Mouse (Mus musculus): ENCODE data around the gene Csnka2ip. TPM values are rescaled to one million over a fixed set of nuclear protein-coding genes. Genes with fewer than 3 reads are reported as not detected.

The Csnka2ip gene
- polyA plus RNA-seq, 1 experiment from 2014 or later, result not detected

DNA sequence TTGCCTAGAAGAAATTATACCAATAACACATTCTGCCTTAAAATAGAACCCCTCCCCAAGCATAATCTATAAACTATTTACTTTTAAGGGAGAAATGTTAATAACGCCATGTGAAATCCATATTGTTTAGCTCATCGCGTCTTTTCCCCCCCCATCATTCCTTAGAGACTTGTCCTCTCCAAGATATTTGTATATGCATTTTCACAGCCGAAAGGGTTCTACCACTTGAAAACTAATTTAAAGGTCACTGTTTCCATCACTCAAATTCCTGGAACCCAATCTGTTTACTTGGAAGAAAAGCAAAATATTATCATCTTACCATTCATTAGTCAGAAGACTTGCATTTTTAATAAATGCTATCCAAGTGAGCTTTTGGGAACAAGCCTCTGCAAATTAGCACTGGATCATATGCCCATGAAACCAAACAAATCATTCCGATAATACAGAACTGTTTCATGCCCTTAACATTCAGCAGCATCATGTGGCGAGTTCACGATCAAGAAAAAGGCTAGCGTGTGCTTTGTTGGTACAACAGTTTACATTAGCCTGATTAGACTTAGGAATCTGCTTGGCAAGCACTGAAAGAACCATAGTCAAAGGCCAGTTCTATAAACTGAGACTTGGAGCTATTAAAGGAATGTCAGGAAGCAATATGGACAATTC lies 16.5 kb downstream of the Csnka2ip start:
- H3K9ac ChIP-seq (ENCODE audit: low read length), result no peak overlapping the region
- no peak overlapping the region for H3K4me3 ChIP-seq (ENCODE audit: low read depth, low read length)
- H3K27ac ChIP-seq (ENCODE audit: low read depth, low read length), result no peak overlapping the region
- H3K27me3 ChIP-seq (ENCODE audit: control insufficient read depth, insufficient read depth, low read length), result no peaks in the 10 kb centered on the region
- ATAC-seq (ENCODE audit: low FRiP score) (no peak), DNase-seq (ENCODE audit: low spot score, missing footprints) (peak; percentile 33)
- H3K9me3 ChIP-seq (ENCODE audit: control insufficient read depth, low read length), result no peaks in the 10 kb centered on the region
- H3K4me2 ChIP-seq, result no peak overlapping the region
- no peaks in the 10 kb centered on the region for H3K36me3 ChIP-seq (ENCODE audit: control insufficient read depth, insufficient read depth, low read length)
- WGBS, result 94% methylated on average over 8 of the region's 8 CpGs
- no peaks in the 10 kb centered on the region for H3K4me1 ChIP-seq (ENCODE audit: control insufficient read depth, insufficient read depth, low read length)

DNA sequence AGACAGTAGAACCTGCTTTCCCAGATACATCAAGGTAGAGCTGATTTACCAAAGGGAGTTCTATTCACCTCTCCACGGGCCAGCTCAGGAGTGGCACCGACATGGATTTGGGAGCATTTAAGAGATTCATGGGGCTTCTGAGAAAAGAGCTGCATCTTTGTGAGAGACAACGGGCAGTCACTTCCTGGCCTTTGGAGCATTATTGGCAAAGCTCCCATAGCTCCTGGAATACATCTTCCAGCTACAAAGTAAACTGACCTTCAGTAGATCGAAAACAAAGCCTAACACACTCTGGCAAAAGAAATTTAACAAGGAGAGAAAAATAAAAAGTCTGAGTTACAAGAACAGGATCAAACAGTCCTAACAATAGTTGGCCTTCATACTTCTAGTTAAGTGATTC lies 17.6 kb downstream of the Csnka2ip start:
- H3K4me2 ChIP-seq, result no peak overlapping the region
- H3K4me3 ChIP-seq (ENCODE audit: low read depth, low read length), result no peak overlapping the region
- DNase-seq (ENCODE audit: low spot score, missing footprints) (peak; percentile 51), ATAC-seq (ENCODE audit: low FRiP score) (no peak)
- H3K4me1 ChIP-seq (ENCODE audit: control insufficient read depth, insufficient read depth, low read length), result no peaks in the 10 kb centered on the region
- no peak overlapping the region for H3K27ac ChIP-seq (ENCODE audit: low read depth, low read length)
- H3K9ac ChIP-seq (ENCODE audit: low read length), result no peak overlapping the region
- H3K36me3 ChIP-seq (ENCODE audit: control insufficient read depth, insufficient read depth, low read length), result no peaks in the 10 kb centered on the region
- H3K27me3 ChIP-seq (ENCODE audit: control insufficient read depth, insufficient read depth, low read length), result no peaks in the 10 kb centered on the region
- no peaks in the 10 kb centered on the region for H3K9me3 ChIP-seq (ENCODE audit: control insufficient read depth, low read length)
- 90% methylated on average over 4 of the region's 4 CpGs for WGBS

DNA sequence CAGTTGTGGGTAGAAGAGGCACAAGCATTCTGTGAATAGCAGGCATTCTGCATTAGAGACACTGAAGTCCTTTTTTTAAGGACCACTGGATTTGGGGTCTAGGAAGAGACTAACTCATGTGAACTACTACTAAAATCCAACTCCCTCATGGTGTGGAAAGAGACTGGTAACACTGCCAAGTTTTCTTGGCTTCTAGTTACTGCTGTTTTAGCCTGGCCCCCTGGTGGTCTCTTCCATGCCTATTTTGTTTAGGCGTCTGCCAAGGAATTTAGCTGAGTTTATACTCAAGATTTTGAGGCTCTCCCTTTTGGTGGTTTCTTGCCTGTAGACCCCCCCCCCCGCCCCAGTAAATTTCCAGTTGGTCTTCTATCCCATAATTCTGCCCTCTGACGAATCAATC lies 18.8 kb downstream of the Csnka2ip start:
- no peaks in the 10 kb centered on the region for H3K9me3 ChIP-seq (ENCODE audit: control insufficient read depth, low read length)
- ATAC-seq (ENCODE audit: low FRiP score) (no peak), DNase-seq (ENCODE audit: low spot score, missing footprints) (peak; percentile 45)
- H3K27me3 ChIP-seq (ENCODE audit: control insufficient read depth, insufficient read depth, low read length), result no peaks in the 10 kb centered on the region
- H3K36me3 ChIP-seq (ENCODE audit: control insufficient read depth, insufficient read depth, low read length), result no peaks in the 10 kb centered on the region
- H3K4me1 ChIP-seq (ENCODE audit: control insufficient read depth, insufficient read depth, low read length), result no peaks in the 10 kb centered on the region
- no peak overlapping the region for H3K27ac ChIP-seq (ENCODE audit: low read depth, low read length)
- no peak overlapping the region for H3K9ac ChIP-seq (ENCODE audit: low read length)
- no peak overlapping the region for H3K4me3 ChIP-seq (ENCODE audit: low read depth, low read length)
- 57% methylated on average over 3 of the region's 3 CpGs for WGBS
- H3K4me2 ChIP-seq, result no peak overlapping the region

DNA sequence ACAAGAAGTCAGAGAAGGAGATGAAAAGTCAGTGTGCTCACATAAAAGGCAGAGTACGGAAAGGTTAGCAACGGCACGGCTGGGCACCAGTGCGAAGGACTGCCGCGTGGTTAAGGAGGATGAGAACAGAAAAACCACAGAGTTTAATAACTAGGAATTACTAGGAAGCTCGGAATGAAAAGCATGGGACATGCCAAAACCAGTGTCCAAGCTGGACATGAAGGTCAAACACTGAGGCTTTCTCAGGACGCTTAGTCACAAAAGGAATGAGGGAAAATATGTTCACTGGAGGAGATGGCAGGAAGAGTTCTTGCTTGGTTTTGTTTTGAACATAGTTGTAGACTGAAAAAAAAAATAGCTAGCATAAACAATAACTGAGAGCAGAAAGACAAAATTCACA lies 32.7 kb downstream of the Csnka2ip start:
- H3K36me3 ChIP-seq (ENCODE audit: control insufficient read depth, insufficient read depth, low read length), result no peaks in the 10 kb centered on the region
- DNase-seq (ENCODE audit: low spot score, missing footprints), result no peak
- WGBS, result 92% methylated on average over 8 of the region's 8 CpGs
- no peak overlapping the region for H3K27ac ChIP-seq (ENCODE audit: low read depth, low read length)
- no peak overlapping the region for H3K9ac ChIP-seq (ENCODE audit: low read length)
- H3K4me3 ChIP-seq (ENCODE audit: low read depth, low read length), result no peak overlapping the region
- ATAC-seq (ENCODE audit: low FRiP score), result no peak
- no peaks in the 10 kb centered on the region for H3K4me1 ChIP-seq (ENCODE audit: control insufficient read depth, insufficient read depth, low read length)
- no peaks in the 10 kb centered on the region for H3K9me3 ChIP-seq (ENCODE audit: control insufficient read depth, low read length)
- no peaks in the 10 kb centered on the region for H3K27me3 ChIP-seq (ENCODE audit: control insufficient read depth, insufficient read depth, low read length)
- no peak overlapping the region for H3K4me2 ChIP-seq

DNA sequence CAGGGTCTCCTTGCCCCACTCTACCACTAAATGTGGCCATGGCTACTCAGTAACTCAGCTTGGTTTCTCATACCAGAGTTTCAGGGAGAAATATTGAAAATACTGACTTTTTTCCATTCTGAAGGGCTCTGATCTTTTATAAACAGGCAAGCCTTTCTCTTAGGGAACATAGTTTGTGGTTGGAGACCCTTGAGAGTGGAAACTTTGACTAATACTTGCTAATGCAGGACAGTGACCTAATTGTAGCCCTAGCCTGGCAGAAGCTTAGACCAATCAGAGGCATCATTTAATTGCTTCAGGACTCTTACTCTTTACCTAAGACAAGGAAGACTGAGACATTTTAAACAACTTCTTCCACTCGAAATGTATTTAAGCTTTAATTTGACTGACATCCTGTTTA lies 39.1 kb downstream of the Csnka2ip start:
- Histone ChIP-seq H3K4me1 (ENCODE audit: control insufficient read depth, insufficient read depth, low read length) (no peaks in the 10 kb centered on the region), H3K36me3 (ENCODE audit: control insufficient read depth, insufficient read depth, low read length) (no peaks in the 10 kb centered on the region), H3K9ac (ENCODE audit: low read length) (no peak overlapping the region), H3K27me3 (ENCODE audit: control insufficient read depth, insufficient read depth, low read length) (no peaks in the 10 kb centered on the region), H3K4me2 (no peak overlapping the region), H3K9me3 (ENCODE audit: control insufficient read depth, low read length) (no peaks in the 10 kb centered on the region), H3K27ac (ENCODE audit: low read depth, low read length) (no peak overlapping the region), H3K4me3 (ENCODE audit: low read depth, low read length) (no peak overlapping the region)
- ATAC-seq (ENCODE audit: low FRiP score), result no peak
- WGBS, result 84% methylated on average over 1 of the region's 1 CpGs
- DNase-seq (ENCODE audit: low spot score, missing footprints), result no peak

DNA sequence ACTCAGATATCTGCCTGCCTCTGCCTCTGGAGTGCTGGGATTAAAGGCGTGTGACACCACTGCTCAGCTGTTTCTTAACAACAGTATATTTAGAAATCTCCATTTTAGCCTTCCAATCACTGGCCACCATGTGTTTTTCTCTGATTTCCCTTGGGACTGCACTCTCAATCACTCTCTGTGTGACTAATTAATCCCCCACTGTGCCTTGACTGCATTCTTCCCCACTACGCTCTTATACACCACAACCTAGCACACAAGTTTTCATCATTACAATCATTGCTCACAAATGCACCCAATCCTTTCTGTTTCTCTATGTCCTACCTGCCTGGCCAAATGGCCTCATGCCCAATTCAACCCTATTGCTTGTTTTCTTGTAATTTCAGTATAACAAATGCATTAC lies 43.7 kb downstream of the Csnka2ip start:
- DNase-seq (ENCODE audit: low spot score, missing footprints), result no peak
- Histone ChIP-seq H3K4me2 (no peak overlapping the region), H3K4me1 (ENCODE audit: control insufficient read depth, insufficient read depth, low read length) (no peaks in the 10 kb centered on the region), H3K9ac (ENCODE audit: low read length) (no peak overlapping the region), H3K9me3 (ENCODE audit: control insufficient read depth, low read length) (no peaks in the 10 kb centered on the region), H3K36me3 (ENCODE audit: control insufficient read depth, insufficient read depth, low read length) (no peaks in the 10 kb centered on the region), H3K27me3 (ENCODE audit: control insufficient read depth, insufficient read depth, low read length) (no peaks in the 10 kb centered on the region), H3K4me3 (ENCODE audit: low read depth, low read length) (no peak overlapping the region), H3K27ac (ENCODE audit: low read depth, low read length) (no peak overlapping the region)
- WGBS, result 54% methylated on average over 2 of the region's 2 CpGs
- no peak for ATAC-seq (ENCODE audit: low FRiP score)

DNA sequence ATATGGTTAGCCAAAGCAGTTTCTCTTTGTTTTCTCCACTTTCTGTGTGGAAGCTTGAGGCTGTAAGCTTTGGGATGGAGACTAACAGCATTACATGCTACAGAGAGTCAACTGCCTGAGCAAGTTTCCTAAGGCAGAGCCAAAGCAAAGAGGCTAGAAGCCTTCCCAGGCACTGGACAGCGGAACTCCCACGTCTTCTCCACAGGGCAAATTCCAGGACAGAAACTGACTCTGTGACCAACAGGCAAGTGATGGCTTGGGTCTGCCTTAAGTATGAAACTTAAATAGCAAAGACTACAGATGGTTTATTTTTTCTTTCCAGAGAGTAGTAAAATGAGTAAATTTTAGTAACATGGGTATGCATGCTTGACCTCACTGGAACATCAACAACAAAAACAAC lies 75.3 kb downstream of the Csnka2ip start:
- Histone ChIP-seq H3K4me1 (ENCODE audit: control insufficient read depth, insufficient read depth, low read length) (no peaks in the 10 kb centered on the region), H3K27me3 (ENCODE audit: control insufficient read depth, insufficient read depth, low read length) (no peaks in the 10 kb centered on the region), H3K9me3 (ENCODE audit: control insufficient read depth, low read length) (no peaks in the 10 kb centered on the region), H3K27ac (ENCODE audit: low read depth, low read length) (no peak overlapping the region), H3K36me3 (ENCODE audit: control insufficient read depth, insufficient read depth, low read length) (no peaks in the 10 kb centered on the region), H3K4me2 (no peak overlapping the region), H3K4me3 (ENCODE audit: low read depth, low read length) (no peak overlapping the region), H3K9ac (ENCODE audit: low read length) (no peak overlapping the region)
- ATAC-seq (ENCODE audit: low FRiP score), result no peak
- DNase-seq (ENCODE audit: low spot score, missing footprints), result no peak
- 88% methylated on average over 2 of the region's 2 CpGs for WGBS

DNA sequence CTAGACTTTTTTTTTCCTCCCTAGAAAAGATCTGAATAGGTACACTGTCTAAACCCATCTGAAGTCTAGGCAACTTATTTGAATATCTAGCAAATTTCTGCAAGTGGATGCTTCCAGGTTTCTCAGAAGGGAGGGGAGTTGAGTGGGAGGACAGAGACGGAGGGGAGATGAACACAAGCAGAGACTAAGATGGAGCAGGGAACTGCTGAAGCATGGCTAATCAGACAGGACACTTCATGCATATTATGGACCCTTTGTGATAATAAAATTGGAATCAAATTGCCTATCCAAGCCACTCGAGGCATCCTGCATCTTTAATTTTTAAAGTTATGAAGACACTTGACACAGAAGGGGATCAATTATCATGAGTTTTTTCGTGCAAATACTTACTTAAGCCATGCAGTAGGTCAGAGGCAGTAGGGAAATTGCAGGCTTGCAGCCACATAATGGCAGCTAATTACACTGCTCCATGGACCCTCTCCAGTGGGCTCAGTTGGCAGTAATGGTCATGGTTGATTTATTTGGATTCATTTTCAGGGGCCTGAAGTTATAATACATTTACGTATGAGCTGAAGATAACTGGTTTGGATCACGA lies 78.1 kb downstream of the Csnka2ip start:
- Histone ChIP-seq H3K27me3 (ENCODE audit: control insufficient read depth, insufficient read depth, low read length) (no peaks in the 10 kb centered on the region), H3K36me3 (ENCODE audit: control insufficient read depth, insufficient read depth, low read length) (no peaks in the 10 kb centered on the region), H3K27ac (ENCODE audit: low read depth, low read length) (no peak overlapping the region), H3K9ac (ENCODE audit: low read length) (no peak overlapping the region), H3K4me2 (no peak overlapping the region), H3K4me1 (ENCODE audit: control insufficient read depth, insufficient read depth, low read length) (no peaks in the 10 kb centered on the region), H3K9me3 (ENCODE audit: control insufficient read depth, low read length) (no peaks in the 10 kb centered on the region), H3K4me3 (ENCODE audit: low read depth, low read length) (no peak overlapping the region)
- WGBS, result 38% methylated on average over 5 of the region's 5 CpGs
- ATAC-seq (ENCODE audit: low FRiP score), result peak; percentile 59; the same call in 1 of the 2 replicates
- no peak for DNase-seq (ENCODE audit: low spot score, missing footprints)

DNA sequence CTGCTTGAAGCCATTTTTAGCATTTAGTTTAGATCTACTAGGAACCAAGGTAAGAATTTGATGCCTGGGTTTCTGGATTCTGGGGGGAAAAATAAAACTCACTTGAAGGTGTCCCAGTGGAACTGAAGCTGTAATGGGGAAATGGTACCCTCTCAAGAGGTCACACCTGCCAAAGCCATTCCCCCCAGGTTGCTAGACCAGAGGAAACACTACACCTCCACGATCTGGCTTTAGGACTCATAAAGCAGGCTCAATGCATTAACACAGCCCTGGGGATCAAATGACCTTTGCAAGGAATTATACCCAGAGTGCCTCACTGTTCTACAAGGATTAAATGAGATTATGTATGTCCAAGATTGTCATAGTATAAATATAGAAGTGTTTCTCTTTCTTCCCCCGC lies 88.8 kb downstream of the Csnka2ip start:
- H3K4me3 ChIP-seq (ENCODE audit: low read depth, low read length), result no peak overlapping the region
- DNase-seq (ENCODE audit: low spot score, missing footprints) (no peak), ATAC-seq (ENCODE audit: low FRiP score) (no peak)
- H3K4me1 ChIP-seq (ENCODE audit: control insufficient read depth, insufficient read depth, low read length), result no peaks in the 10 kb centered on the region
- no peak overlapping the region for H3K4me2 ChIP-seq
- no peak overlapping the region for H3K27ac ChIP-seq (ENCODE audit: low read depth, low read length)
- H3K27me3 ChIP-seq (ENCODE audit: control insufficient read depth, insufficient read depth, low read length), result no peaks in the 10 kb centered on the region
- no peaks in the 10 kb centered on the region for H3K9me3 ChIP-seq (ENCODE audit: control insufficient read depth, low read length)
- 66% methylated on average over 2 of the region's 2 CpGs for WGBS
- H3K9ac ChIP-seq (ENCODE audit: low read length), result no peak overlapping the region
- H3K36me3 ChIP-seq (ENCODE audit: control insufficient read depth, insufficient read depth, low read length), result no peaks in the 10 kb centered on the region

Data from midbrain, embryonic 11.5 days (tissue).